Mouse (Mus musculus) bone marrow macrophage, adult 2 months (primary cell): ENCODE measurements at regions not wholly inside any gene's neighbourhood (a gene's known extent, or its start where the extent isn't known, plus 50 kb on each side); places are given as distances from the start of the nearest gene placed in this dataset.

ENCODE experiments used
- CTCF ChIP-seq: IDR thresholded peaks from 2 replicates; pipeline ENCODE4 v1.5.1; 2012; ENCODE audit warnings: low read depth, mild to moderate bottlenecking, low read length, moderate library complexity
- POLR2A ChIP-seq: IDR thresholded peaks from 2 replicates; pipeline ENCODE4 v1.6.1; 2012; ENCODE audit warnings: mild to moderate bottlenecking, low read depth, low read length, borderline replicate concordance

- TF ChIP-seq CTCF (no peak), POLR2A (no peak)
Observed at GRCm38 (mm10) chr14:25200656-25201179, 258.3 kb upstream of the Zmiz1 start.
